Mouse (Mus musculus): ENCODE measurements around the gene Cers2.
A peak's percentile ranks its signal among the peaks of the same experiment; 100 is the strongest.
"Not testable (repeated sequence)": the region's sequence is repeated elsewhere in the genome, so short reads cannot be mapped to it uniquely, and the experiment has no call there.

Gene Cers2

DNA sequence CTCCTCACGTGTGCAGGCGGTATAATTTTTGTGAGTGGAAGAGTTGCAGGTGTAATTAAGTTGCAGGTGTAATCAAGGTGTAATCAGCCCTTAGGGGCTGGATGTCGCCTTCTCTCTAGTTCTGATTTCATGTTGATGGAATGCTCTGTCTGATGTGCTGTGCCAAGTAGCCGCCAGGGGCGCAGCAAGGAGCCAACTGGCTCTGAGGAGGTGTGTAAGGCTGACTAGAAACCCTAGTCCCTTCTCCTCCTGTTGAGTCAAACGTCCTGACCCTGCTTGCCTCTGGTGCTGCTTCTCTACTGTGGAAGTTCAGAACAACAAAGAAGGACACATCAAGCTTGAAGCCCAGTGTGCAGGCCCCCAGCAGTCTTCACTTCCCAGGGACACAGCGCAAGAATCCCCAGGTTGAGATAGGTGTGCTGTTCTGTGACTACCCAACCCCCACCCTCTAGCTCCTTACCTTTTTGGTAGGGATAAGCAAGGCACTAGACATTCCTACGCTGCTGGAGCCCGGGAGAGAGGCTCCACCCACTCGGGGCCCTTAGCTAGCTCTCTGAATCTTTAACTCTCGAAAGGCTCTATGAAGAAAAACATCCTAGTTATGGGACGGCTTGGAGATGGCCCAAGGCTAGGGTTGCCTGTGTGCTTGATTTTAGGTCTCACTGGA is 3.0 kb downstream of the Cers2 start:
- peak; percentile 87 for DNase-seq (ENCODE audit: low read depth, low spot score)

GRCm38 (mm10) chr3:95318548-95318947 is 4.0 kb downstream of the Cers2 start:
- peak; percentile 37 for DNase-seq (ENCODE audit: low read depth, low spot score)

GRCm38 (mm10) chr3:95319110-95319509 is 4.5 kb downstream of the Cers2 start:
- no peak for DNase-seq (ENCODE audit: low read depth, low spot score)

GRCm38 (mm10) chr3:95319701-95320625 is 5.4 kb downstream of the Cers2 start:
- DNase-seq (ENCODE audit: low read depth, low spot score): no peak

DNA sequence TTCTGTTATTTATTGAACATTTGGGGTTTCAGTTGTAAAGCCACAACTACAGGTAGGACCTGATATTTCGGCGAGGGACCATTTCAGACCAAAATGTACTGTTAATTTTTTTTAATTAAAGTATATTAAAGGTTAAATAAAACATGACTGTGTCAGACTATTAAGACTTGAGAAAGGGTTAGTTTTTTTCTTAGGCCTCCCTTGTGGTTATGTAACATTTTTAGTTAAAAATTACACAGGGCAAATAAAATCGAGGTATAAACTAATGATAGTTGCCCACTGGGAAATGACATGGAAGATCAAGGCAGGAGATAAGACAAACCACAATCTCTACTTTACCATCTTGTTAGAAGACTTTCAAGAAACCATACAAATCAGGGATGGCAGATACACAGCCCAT is 8.8 kb downstream of the Cers2 start:
- DNase-seq (ENCODE audit: low read depth, low spot score): no peak

- no peak for DNase-seq (ENCODE audit: low read depth, low spot score)
Observed at GRCm38 (mm10) chr3:95324454-95325144, 10.0 kb downstream of the Cers2 start.

DNA sequence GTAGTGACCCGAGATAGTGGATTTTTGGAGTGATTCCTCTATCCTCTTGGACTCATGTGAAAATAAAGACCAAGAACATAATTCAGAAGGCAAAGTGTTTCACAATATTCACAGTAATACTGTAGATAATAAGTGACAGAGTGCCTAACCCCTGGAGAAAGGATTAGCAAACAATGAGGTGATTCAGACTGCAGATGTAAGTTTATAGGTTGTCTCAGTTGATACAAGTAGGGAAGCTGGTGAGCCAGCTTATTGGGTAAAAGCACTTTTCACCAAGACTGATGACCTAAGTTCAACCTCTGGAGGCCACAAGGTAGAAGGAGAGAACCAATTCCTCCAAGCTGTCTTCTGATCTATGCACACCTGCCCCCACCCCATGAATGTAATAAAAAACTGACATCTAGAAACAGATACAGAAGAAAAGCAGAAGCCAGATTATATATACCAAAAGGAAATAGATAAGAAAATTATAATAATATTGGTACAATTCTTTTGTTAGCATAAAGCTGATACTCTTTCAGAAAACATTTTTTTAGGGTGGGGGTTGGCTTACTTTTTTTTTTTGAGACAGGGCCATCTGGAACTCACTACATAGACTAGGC is 14.3 kb downstream of the Cers2 start:
- no peak for DNase-seq (ENCODE audit: low read depth, low spot score)

- no peak for DNase-seq (ENCODE audit: low read depth, low spot score)
Observed at GRCm38 (mm10) chr3:95331528-95331927, 16.9 kb downstream of the Cers2 start.

DNA sequence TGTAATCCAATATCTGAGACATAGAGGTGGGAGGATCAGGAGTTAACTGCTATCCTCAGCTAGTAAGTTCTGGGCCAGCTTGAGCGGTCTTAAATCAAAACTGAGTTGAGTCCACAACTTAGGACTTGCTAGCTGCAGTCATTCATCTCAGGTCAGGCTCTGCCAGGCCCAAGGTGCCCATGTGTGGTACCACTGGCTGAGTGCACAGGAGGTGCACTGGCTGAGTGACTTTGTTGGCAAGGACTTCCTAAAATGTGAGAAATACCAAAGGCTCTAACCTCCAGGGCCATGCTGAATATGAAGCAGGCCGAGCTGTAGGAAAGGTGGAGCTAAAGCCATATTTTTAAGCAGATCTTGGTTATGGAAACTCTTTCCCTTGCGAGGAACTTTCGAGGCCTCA is 22.8 kb downstream of the Cers2 start:
- no peak for DNase-seq (ENCODE audit: low read depth, low spot score)

- DNase-seq (ENCODE audit: low read depth, low spot score): no peak
Observed at GRCm38 (mm10) chr3:95338251-95338650, 23.7 kb downstream of the Cers2 start.

DNA sequence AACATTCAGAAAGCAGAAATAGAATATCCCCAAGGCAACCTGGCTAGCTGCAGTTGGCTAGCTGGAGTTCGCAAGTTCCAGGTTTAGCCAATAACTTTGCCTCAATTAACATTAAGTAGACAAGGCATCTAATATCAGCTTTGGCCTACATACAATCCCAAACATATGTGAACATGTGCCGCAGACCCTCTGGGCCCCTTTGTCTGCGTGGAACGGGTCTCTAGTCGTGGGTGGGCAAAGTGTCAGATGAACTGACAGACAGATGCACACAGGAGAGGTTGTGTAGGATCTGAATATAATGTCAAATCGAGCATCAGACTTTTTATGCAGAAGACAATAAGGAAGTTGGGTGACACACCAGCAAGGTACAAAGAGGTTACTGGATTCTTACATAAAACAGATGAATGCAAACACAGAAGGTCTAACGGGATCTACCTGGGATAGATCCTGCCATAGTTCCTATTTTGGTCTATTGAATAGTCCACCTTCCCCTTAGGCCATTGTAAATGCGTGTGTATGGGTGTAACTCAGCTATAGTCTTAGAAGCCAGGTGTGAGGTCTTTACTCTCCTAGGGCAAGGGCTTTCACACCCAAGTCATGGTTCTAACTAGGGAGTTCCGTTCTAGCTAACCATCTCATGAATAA is 28.9 kb downstream of the Cers2 start:
- DNase-seq (ENCODE audit: low read depth, low spot score): peak; percentile 30

- no peak for DNase-seq (ENCODE audit: low read depth, low spot score)
Observed at GRCm38 (mm10) chr3:95346454-95346853, 31.9 kb downstream of the Cers2 start.

GRCm38 (mm10) chr3:95348343-95348742 is 33.8 kb downstream of the Cers2 start:
- not testable (repeated sequence) for DNase-seq (ENCODE audit: low read depth, low spot score)

DNA sequence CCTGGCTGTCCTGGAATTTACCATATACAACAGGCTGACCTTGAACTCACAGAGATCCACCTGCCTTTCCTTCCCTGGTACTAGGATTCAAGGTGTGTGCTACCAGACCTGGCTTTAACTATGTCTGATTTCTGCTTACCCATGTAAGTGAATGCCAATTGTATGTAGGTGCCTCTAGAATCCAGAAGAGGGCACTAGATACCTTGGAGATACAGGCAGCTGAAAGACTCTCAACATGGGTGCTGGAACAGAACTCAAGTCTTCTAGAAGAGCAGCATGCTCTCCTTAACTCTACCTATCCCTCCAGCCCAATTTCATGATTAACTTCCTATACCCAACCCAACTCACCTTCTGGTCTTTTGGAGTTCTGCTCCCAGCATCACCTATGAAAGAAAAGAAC is 34.9 kb downstream of the Cers2 start:
- DNase-seq (ENCODE audit: low read depth, low spot score): peak; percentile 79

GRCm38 (mm10) chr3:95355911-95356544 is 41.4 kb downstream of the Cers2 start:
- DNase-seq (ENCODE audit: low read depth, low spot score): not testable (repeated sequence)

GRCm38 (mm10) chr3:95356701-95357449 is 42.3 kb downstream of the Cers2 start, which contains the start of gene Setdb1:
Gene Setdb1, minus strand, starts transcription at chr3:95357202.
- DNase-seq (ENCODE audit: low read depth, low spot score): peak; percentile 98

DNA sequence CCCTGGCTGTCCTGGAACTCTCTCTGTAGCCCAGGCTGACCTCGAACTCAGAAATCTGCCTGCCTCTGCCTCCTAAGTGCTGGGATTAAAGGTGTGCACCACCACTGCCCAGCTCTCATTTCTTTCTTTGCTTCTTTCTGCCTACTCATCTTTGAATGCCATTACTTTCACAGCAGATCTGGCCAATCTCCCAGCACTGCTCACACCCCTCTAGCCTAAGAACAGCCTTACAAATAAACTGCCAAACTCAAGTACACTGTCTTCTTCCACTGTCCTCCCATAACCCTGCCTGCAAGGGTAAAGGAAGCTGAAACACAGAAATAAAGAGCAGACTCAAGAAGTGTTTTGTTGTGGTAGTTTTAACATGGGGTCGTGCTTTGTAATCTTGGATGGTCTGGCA is 43.2 kb downstream of the Cers2 start:
- DNase-seq (ENCODE audit: low read depth, low spot score): no peak

- not testable (repeated sequence) for DNase-seq (ENCODE audit: low read depth, low spot score)
Observed at GRCm38 (mm10) chr3:95360276-95360675, 45.7 kb downstream of the Cers2 start.

DNA sequence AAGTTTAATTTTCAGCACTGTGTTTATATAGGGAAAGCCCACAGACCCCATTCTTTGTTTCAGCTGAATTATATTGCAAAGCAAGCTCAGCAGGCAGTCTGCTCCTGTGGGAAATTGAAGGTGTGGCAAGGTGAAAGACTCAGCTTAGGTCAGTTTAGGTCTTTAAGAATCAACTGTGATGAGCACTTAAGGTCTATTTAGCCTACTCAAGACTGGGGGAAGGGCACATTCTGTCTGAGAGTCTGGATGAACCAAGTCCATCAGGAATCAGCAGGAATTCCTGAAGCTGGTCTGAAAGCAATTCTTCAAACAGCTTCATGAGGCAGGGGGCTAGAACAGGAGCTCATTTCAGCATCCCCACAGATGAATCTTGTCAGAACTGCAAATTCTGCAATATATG is 55.5 kb downstream of the Cers2 start:
- peak; percentile 83 for DNase-seq (ENCODE audit: low read depth, low spot score)

Data from ES-CJ7 (cell line).